Mouse (Mus musculus) R1 (cell line): Measurements from ENCODE around the gene Rgs9.

ENCODE experiments used
- DNase-seq: peaks from one replicate; pipeline ENCODE4 v3.0.0-alpha.2; 2018; ENCODE audit warnings: low read depth, low spot score

Rgs9 gene

GRCm38 (mm10) chr11:109178788-109179518 is 119.0 kb downstream of the Rgs9 start:
- peak; percentile 27 for DNase-seq

- no peak for DNase-seq
Observed at GRCm38 (mm10) chr11:109175376-109175969, 122.5 kb downstream of the Rgs9 start.
